Mouse (Mus musculus): Measurements from ENCODE around the gene Frmd4a.

DNA sequence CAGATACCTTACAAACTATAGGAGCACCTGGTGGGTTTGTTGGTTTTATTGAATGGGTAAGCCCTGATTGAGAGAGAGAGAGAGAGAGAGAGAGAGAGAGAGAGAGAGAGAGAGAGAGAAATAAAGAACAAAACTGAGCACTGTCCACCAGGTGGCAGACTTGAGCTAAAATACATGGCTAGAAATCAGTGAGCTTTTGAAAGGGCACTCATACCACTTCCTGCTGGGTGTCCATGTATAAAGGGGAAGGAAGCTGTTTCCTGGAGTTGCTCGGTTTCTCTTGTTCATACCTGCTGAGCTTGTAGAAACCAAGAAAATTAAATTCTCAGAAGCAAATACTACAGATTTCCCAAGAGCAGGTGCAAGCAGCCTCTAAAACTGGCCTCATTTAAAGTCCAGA is 481.7 kb downstream of the Frmd4a start:
- no peak for TF ChIP-seq POLR2A (IDR thresholded peaks at IDR 0.05; ENCODE audit: low read depth, low read length)
- TF ChIP-seq CTCF (IDR thresholded peaks at IDR 0.05; ENCODE audit: extremely low read depth, insufficient read depth, insufficient read length, insufficient replicate concordance), result peak; percentile 32; the same call in 1 of the 2 replicates

Data from spleen, adult 2 months (tissue).